Mouse (Mus musculus) neural tube, postnatal 0 days (tissue): Measurements from ENCODE around the gene Vmn2r75. TPM values are rescaled to one million over a fixed set of nuclear protein-coding genes. Genes with fewer than 3 reads are reported as not detected.

ENCODE experiments used
- polyA plus RNA-seq: library from polyadenylated mRNA; unstranded; fragments of >200 nt; fragmentation: Nextera tagmentation; extraction: Ambion mirVana; gene quantifications from 2 replicates; pipeline ENCODE4 v1.2.1, GENCODE M21; 2015

The Vmn2r75 gene
- not detected in 2 replicates for polyA plus RNA-seq

GRCm38 (mm10) chr7:86171678-86172077 is at the start of gene Vmn2r75:
Gene Vmn2r75, minus strand, starts transcription at chr7:86171778.

Other genes with a start within 250 kb of the Vmn2r75 start
- not detected in 2 replicates for gene Vmn2r74, start 210.1 kb downstream of the Vmn2r75 start, polyA plus RNA-seq
- gene Vmn2r76, start 74.5 kb upstream of the Vmn2r75 start, polyA plus RNA-seq: not detected in 2 replicates
- gene Olfr310, start 105.4 kb upstream of the Vmn2r75 start, polyA plus RNA-seq: not detected in 2 replicates
- not detected in 2 replicates for gene Olfr309, start 141.9 kb upstream of the Vmn2r75 start, polyA plus RNA-seq
- gene Olfr308, start 153.9 kb upstream of the Vmn2r75 start, polyA plus RNA-seq: not detected in 2 replicates
- gene Olfr307, start 165.8 kb upstream of the Vmn2r75 start, polyA plus RNA-seq: not detected in 2 replicates
- not detected in 2 replicates for gene Olfr305, start 195.2 kb upstream of the Vmn2r75 start, polyA plus RNA-seq
- not detected in 2 replicates for gene Olfr304, start 214.9 kb upstream of the Vmn2r75 start, polyA plus RNA-seq
- gene Olfr303, start 226.0 kb upstream of the Vmn2r75 start, polyA plus RNA-seq: not detected in 2 replicates
- not detected in 2 replicates for gene Olfr301, start 232.1 kb upstream of the Vmn2r75 start, polyA plus RNA-seq